Mouse (Mus musculus): ENCODE results near the gene Fancc. TPM values are rescaled to one million over a fixed set of nuclear protein-coding genes. Genes with fewer than 3 reads are reported as not detected.

Fancc gene
- total and polyA plus RNA-seq, 2 experiments: 4.0 to 4.6 TPM

DNA sequence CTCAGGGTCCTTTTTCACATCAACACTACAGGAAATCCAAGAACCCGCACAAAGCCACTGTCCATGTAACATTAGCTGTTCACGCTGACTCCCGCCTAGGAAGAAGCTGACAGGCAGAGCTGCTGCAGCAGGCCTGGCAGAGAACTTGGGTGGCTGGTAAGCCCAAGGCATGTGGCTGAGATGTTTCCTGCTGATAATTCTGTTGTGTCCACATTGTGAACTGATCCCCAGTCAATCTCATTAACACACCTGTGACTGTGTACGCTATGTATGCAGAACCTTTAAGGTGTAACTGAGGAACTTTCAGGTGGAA lies 182.5 kb downstream of the Fancc start:
- Histone ChIP-seq H3K9ac (ENCODE audit: low read depth, low read length) (no peak overlapping the region), H3K4me1 (ENCODE audit: control insufficient read depth, insufficient read depth, low read length) (peaks cover 18% of the 10 kb centered on the region), H3K27ac (replicated peaks; ENCODE audit: insufficient read depth, low read depth, low read length) (no peak overlapping the region), H3K79me2 (ENCODE audit: control insufficient read depth, insufficient read depth, low read length) (no peaks in the 10 kb centered on the region), H3K27me3 (ENCODE audit: control insufficient read depth, insufficient read depth, low read length) (no peaks in the 10 kb centered on the region), H3K36me3 (ENCODE audit: control insufficient read depth, insufficient read depth, low read length) (no peaks in the 10 kb centered on the region), H3K4me3 (ENCODE audit: insufficient read depth, low read depth, low read length) (no peak overlapping the region)
- DNase-seq (ENCODE audit: extremely low read depth, low read depth, low spot score): no peak
- TF ChIP-seq POLR2A (IDR thresholded peaks at IDR 0.05; ENCODE audit: extremely low read depth, insufficient read depth, low read length): no peak
- no peak for TF ChIP-seq CTCF (IDR thresholded peaks at IDR 0.05; ENCODE audit: low read depth, low read length)
- 92% methylated on average over 4 of the region's 4 CpGs for WGBS

DNA sequence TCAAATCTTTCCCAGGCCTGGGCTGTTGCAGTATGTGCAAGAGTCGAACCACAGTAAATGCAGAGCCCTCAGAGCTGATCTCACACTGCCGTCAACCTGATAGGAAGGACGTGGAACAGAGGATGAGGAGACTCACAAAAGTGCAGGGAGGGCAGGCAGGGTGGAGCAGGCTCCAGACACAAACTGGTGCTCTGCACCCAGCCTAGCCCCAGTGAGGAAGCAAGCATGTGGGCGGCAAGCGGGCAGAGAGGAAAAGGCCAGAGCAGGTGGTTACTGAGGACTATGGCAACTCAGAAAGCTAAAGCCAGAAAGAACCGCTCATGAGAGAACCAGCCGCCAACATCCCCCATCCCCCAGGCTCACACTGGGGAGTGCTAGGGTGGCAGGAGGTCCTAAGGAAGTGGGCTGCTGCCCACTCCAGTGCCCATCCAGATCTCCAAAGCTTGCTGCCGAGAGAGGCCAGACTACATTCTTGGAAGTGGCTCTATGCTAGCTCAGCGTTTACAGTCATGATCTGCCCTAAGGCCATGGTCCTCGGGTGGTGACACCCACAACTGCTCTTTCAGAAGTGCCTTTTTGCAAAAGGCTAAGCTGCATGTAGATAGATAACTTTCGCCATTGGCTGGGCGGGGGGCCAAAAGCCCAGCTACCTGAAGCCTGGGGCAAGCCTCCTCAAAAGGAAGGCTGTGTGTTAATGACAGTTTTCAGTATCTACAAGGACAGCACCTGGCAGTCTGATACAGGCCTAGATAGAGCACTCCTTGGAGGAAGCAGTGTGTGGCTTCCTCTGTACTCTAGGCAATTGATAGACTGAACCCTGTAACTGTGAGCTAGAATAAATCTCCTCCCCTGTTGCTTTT lies 183.1 kb downstream of the Fancc start:
- Histone ChIP-seq H3K79me2 (ENCODE audit: control insufficient read depth, insufficient read depth, low read length) (no peaks in the 10 kb centered on the region), H3K27me3 (ENCODE audit: control insufficient read depth, insufficient read depth, low read length) (no peaks in the 10 kb centered on the region), H3K27ac (replicated peaks; ENCODE audit: insufficient read depth, low read depth, low read length) (peak overlapping the region; percentile 13), H3K9ac (ENCODE audit: low read depth, low read length) (no peak overlapping the region), H3K4me3 (ENCODE audit: insufficient read depth, low read depth, low read length) (no peak overlapping the region), H3K36me3 (ENCODE audit: control insufficient read depth, insufficient read depth, low read length) (no peaks in the 10 kb centered on the region), H3K4me1 (ENCODE audit: control insufficient read depth, insufficient read depth, low read length) (peaks cover 18% of the 10 kb centered on the region)
- no peak for TF ChIP-seq CTCF (IDR thresholded peaks at IDR 0.05; ENCODE audit: low read depth, low read length)
- no peak for TF ChIP-seq POLR2A (IDR thresholded peaks at IDR 0.05; ENCODE audit: extremely low read depth, insufficient read depth, low read length)
- 75% methylated on average over 12 of the region's 12 CpGs for WGBS
- DNase-seq (ENCODE audit: extremely low read depth, low read depth, low spot score): no peak

DNA sequence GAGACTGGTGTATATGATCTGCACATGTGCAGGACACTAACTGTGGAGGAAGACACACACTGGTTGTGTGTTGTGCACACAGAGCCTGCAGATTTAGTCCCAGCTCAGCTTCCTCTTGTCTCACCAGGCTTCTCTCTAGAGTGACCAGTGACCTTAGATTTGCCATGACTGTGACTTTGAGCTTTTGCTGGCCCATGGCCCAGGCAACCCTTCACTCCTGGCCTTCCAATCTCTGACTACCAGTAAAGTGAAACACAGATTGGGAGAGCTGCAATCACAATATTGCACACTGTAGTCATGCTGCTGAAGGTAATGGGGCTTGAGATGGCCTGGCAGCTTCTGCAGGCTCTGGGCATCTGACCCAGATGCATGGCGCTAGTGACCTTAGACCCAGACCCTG lies 183.8 kb downstream of the Fancc start:
- H3K4me1 ChIP-seq (ENCODE audit: control insufficient read depth, insufficient read depth, low read length): peaks cover 18% of the 10 kb centered on the region
- H3K27me3 ChIP-seq (ENCODE audit: control insufficient read depth, insufficient read depth, low read length): no peaks in the 10 kb centered on the region
- TF ChIP-seq POLR2A (IDR thresholded peaks at IDR 0.05; ENCODE audit: extremely low read depth, insufficient read depth, low read length) (no peak), CTCF (IDR thresholded peaks at IDR 0.05; ENCODE audit: low read depth, low read length) (no peak)
- 50% methylated on average over 1 of the region's 1 CpGs for WGBS
- no peak overlapping the region for H3K9ac ChIP-seq (ENCODE audit: low read depth, low read length)
- H3K79me2 ChIP-seq (ENCODE audit: control insufficient read depth, insufficient read depth, low read length): no peaks in the 10 kb centered on the region
- DNase-seq (ENCODE audit: extremely low read depth, low read depth, low spot score): peak; percentile 84
- peak overlapping the region; percentile 22 for H3K27ac ChIP-seq (replicated peaks; ENCODE audit: insufficient read depth, low read depth, low read length)
- no peak overlapping the region for H3K4me3 ChIP-seq (ENCODE audit: insufficient read depth, low read depth, low read length)
- H3K36me3 ChIP-seq (ENCODE audit: control insufficient read depth, insufficient read depth, low read length): no peaks in the 10 kb centered on the region

DNA sequence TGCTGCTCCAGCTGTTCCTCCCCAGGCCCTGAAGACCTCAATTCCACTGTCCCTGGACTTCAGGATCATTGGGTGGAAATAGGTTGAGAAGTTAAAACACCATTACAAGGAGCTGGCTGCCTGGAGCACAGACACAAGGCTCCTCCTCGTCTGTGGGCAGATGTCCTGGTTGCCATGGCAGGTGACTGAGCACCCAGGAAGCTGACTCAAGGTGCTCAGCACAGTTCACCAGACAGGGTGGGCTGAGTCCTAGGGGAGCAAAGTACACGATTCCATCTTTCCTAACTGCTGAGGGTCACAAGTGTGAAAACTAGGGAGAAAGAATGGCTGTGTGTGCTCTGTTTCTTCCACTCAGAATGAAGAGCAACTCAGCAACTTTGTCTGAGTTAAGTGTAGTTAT lies 185.9 kb downstream of the Fancc start:
- WGBS: 58% methylated on average over 2 of the region's 2 CpGs
- TF ChIP-seq CTCF (IDR thresholded peaks at IDR 0.05; ENCODE audit: low read depth, low read length) (no peak), POLR2A (IDR thresholded peaks at IDR 0.05; ENCODE audit: extremely low read depth, insufficient read depth, low read length) (no peak)
- no peak overlapping the region for H3K27ac ChIP-seq (replicated peaks; ENCODE audit: insufficient read depth, low read depth, low read length)
- H3K4me1 ChIP-seq (ENCODE audit: control insufficient read depth, insufficient read depth, low read length): peaks cover 18% of the 10 kb centered on the region
- no peaks in the 10 kb centered on the region for H3K36me3 ChIP-seq (ENCODE audit: control insufficient read depth, insufficient read depth, low read length)
- H3K4me3 ChIP-seq (ENCODE audit: insufficient read depth, low read depth, low read length): no peak overlapping the region
- no peaks in the 10 kb centered on the region for H3K79me2 ChIP-seq (ENCODE audit: control insufficient read depth, insufficient read depth, low read length)
- no peak for DNase-seq (ENCODE audit: extremely low read depth, low read depth, low spot score)
- H3K9ac ChIP-seq (ENCODE audit: low read depth, low read length): no peak overlapping the region
- H3K27me3 ChIP-seq (ENCODE audit: control insufficient read depth, insufficient read depth, low read length): no peaks in the 10 kb centered on the region

DNA sequence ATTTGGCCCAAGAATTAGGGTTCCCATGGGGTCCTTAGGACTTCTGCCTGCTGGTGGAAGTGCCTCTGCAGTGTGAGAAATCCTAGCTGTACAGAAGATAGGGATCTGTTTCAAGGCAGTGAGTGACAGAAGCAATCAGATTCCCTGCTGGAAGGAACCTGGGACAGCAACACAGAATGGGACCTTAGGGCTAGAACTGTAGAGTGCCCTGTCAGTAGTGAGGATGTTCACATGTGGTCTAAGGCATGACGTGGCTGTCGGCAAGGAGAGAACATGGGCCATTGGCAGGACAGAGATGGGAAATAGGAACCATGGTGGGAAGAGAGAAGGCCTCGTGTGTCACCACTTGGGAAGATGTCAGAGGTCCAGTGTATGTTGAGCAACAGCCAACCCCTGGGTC lies 187.5 kb downstream of the Fancc start:
- WGBS: 71% methylated on average over 3 of the region's 3 CpGs
- TF ChIP-seq POLR2A (IDR thresholded peaks at IDR 0.05; ENCODE audit: extremely low read depth, insufficient read depth, low read length) (no peak), CTCF (IDR thresholded peaks at IDR 0.05; ENCODE audit: low read depth, low read length) (no peak)
- Histone ChIP-seq H3K27ac (replicated peaks; ENCODE audit: insufficient read depth, low read depth, low read length) (no peak overlapping the region), H3K36me3 (ENCODE audit: control insufficient read depth, insufficient read depth, low read length) (no peaks in the 10 kb centered on the region), H3K27me3 (ENCODE audit: control insufficient read depth, insufficient read depth, low read length) (no peaks in the 10 kb centered on the region), H3K79me2 (ENCODE audit: control insufficient read depth, insufficient read depth, low read length) (no peaks in the 10 kb centered on the region), H3K9ac (ENCODE audit: low read depth, low read length) (no peak overlapping the region), H3K4me1 (ENCODE audit: control insufficient read depth, insufficient read depth, low read length) (peaks cover 18% of the 10 kb centered on the region), H3K4me3 (ENCODE audit: insufficient read depth, low read depth, low read length) (no peak overlapping the region)
- no peak for DNase-seq (ENCODE audit: extremely low read depth, low read depth, low spot score)

DNA sequence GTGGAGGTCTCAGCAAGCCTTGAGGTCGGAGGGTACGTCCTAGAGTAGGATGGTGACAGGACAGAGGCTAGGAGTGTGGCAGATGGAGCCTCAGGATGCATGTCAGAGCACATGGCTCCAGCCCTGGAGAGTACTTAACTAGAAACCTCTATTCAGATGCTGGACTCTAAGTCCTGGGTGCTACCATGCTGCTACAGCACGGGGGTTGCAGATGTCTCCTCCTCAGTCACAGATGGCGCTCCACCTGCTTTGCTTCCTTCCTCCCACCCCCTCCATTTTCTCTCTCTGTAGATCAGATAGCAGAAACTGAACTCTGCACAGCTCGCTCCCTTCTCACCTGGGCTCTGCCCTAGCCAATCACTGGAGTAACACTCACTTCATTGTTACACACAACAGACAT lies 190.3 kb downstream of the Fancc start:
- Histone ChIP-seq H3K9ac (ENCODE audit: low read depth, low read length) (no peak overlapping the region), H3K79me2 (ENCODE audit: control insufficient read depth, insufficient read depth, low read length) (no peaks in the 10 kb centered on the region), H3K4me1 (ENCODE audit: control insufficient read depth, insufficient read depth, low read length) (peaks cover 14% of the 10 kb centered on the region), H3K27ac (replicated peaks; ENCODE audit: insufficient read depth, low read depth, low read length) (no peak overlapping the region), H3K27me3 (ENCODE audit: control insufficient read depth, insufficient read depth, low read length) (no peaks in the 10 kb centered on the region), H3K4me3 (ENCODE audit: insufficient read depth, low read depth, low read length) (no peak overlapping the region), H3K36me3 (ENCODE audit: control insufficient read depth, insufficient read depth, low read length) (peaks cover 5% of the 10 kb centered on the region; the same call in 1 of the 2 replicates)
- 91% methylated on average over 5 of the region's 5 CpGs for WGBS
- DNase-seq (ENCODE audit: extremely low read depth, low read depth, low spot score): no peak
- TF ChIP-seq POLR2A (IDR thresholded peaks at IDR 0.05; ENCODE audit: extremely low read depth, insufficient read depth, low read length) (no peak), CTCF (IDR thresholded peaks at IDR 0.05; ENCODE audit: low read depth, low read length) (no peak)
